Comparison of ENCODE assay signal across 14 mouse cellular contexts in genomic region chr6:67300300-67300699, GRCm38 (mm10).
DNase-seq lines count a peak whose midpoint lies in the region; ATAC-seq and TF ChIP-seq lines count a peak whose summit lies in the region.
"Had no signal": no experiment of that assay in that cellular context is flagged by ENCODE, and none has a peak within 500 bp of the region (broad histone marks: within the 10 kb centered on the region; RNA-seq: fewer than 3 reads in every experiment).

No protein-coding gene starts in this region.

- no peaks in the 10 kb centered on the region for H3K27me3 ChIP-seq in limb, embryonic 15.5 days
- H3K27me3 ChIP-seq in limb, embryonic 10.5 days (ENCODE audit: low read depth, poor library complexity, severe bottlenecking): no peaks in the 10 kb centered on the region
- no peaks in the 10 kb centered on the region for H3K27me3 ChIP-seq in kidney, adult 2 months (replicated peaks; ENCODE audit: control insufficient read depth, insufficient read depth, low read length)
- no peaks in the 10 kb centered on the region for H3K27me3 ChIP-seq in liver, embryonic 12.5 days (replicated peaks)
- H3K27me3 ChIP-seq: CH12.LX had no signal

- peak overlapping the region; percentile 65 for H3K27ac ChIP-seq in limb, embryonic 15.5 days
- H3K27ac ChIP-seq in limb, embryonic 10.5 days: no peak overlapping the region
- no peak overlapping the region; the same call in 1 of the 2 replicates for H3K27ac ChIP-seq in kidney, adult 2 months (ENCODE audit: insufficient read depth, low read depth, low read length)
- no peak overlapping the region for H3K27ac ChIP-seq in liver, embryonic 12.5 days
- H3K27ac ChIP-seq: hindbrain, embryonic 14.5 days had no signal

- no peak for TF ChIP-seq POLR2A in kidney, adult 2 months (IDR thresholded peaks at IDR 0.05; ENCODE audit: low read depth, low read length)

- ATAC-seq in limb, embryonic 15.5 days (ENCODE audit: insufficient number of reproducible peaks, low FRiP score, low TSS enrichment, low read depth): no peak
- peak; percentile 63 for ATAC-seq in liver, embryonic 12.5 days
- ATAC-seq: lung, postnatal 0 days; midbrain, embryonic 16.5 days had no signal

- H3K4me3 ChIP-seq in limb, embryonic 15.5 days: no peak overlapping the region
- H3K4me3 ChIP-seq in limb, embryonic 10.5 days: no peak overlapping the region
- no peak overlapping the region for H3K4me3 ChIP-seq in kidney, adult 2 months (ENCODE audit: insufficient read depth, low read depth, low read length)
- H3K4me3 ChIP-seq in liver, embryonic 12.5 days: no peak overlapping the region

- no peaks in the 10 kb centered on the region for H3K36me3 ChIP-seq in limb, embryonic 15.5 days
- H3K36me3 ChIP-seq in limb, embryonic 10.5 days: no peaks in the 10 kb centered on the region
- H3K36me3 ChIP-seq in kidney, adult 2 months (ENCODE audit: control insufficient read depth, insufficient read depth, low read length): no peaks in the 10 kb centered on the region
- H3K36me3 ChIP-seq in liver, embryonic 12.5 days: no peaks in the 10 kb centered on the region

- WGBS in limb, embryonic 15.5 days: 50% methylated on average over 4 of the region's 4 CpGs
- WGBS in limb, embryonic 10.5 days: 80% methylated on average over 4 of the region's 4 CpGs
- WGBS in kidney, adult 2 months: 30% methylated on average over 4 of the region's 4 CpGs
- 54% methylated on average over 4 of the region's 4 CpGs for WGBS in liver, embryonic 12.5 days (ENCODE audit: insufficient replicate concordance)

- H3K9me3 ChIP-seq in limb, embryonic 15.5 days: no peaks in the 10 kb centered on the region
- no peaks in the 10 kb centered on the region for H3K9me3 ChIP-seq in limb, embryonic 10.5 days (replicated peaks)
- H3K9me3 ChIP-seq in liver, embryonic 12.5 days (replicated peaks): no peaks in the 10 kb centered on the region

- no peak overlapping the region for H3K9ac ChIP-seq in limb, embryonic 15.5 days
- H3K9ac ChIP-seq in liver, embryonic 12.5 days: no peak overlapping the region
- H3K9ac ChIP-seq: hindbrain, embryonic 14.5 days had no signal

- TF ChIP-seq CTCF in kidney, adult 2 months (conservative IDR thresholded peaks at IDR 0.05; ENCODE audit: insufficient read depth, insufficient read length, low read depth, low read length): no peak

- no peak for DNase-seq in limb, embryonic 10.5 days (ENCODE audit: low spot score)
- peak; percentile 81 for DNase-seq in kidney, adult 2 months
- DNase-seq in spleen, adult 18-20 months: no peak
- no peak for DNase-seq in adrenal gland, postnatal 36 days
- DNase-seq in retina, postnatal 1 day: no peak
- DNase-seq: adrenal gland, postnatal 10 days; cerebellum, adult 2 months; thymus, postnatal 25 days had no signal

- no peak overlapping the region for H3K4me2 ChIP-seq in limb, embryonic 15.5 days
- H3K4me2 ChIP-seq in liver, embryonic 12.5 days: no peak overlapping the region
- H3K4me2 ChIP-seq: hindbrain, embryonic 14.5 days had no signal

- peaks cover 11% of the 10 kb centered on the region; the same call in 1 of the 2 replicates for H3K4me1 ChIP-seq in limb, embryonic 15.5 days
- no peaks in the 10 kb centered on the region for H3K4me1 ChIP-seq in limb, embryonic 10.5 days
- peaks cover 5% of the 10 kb centered on the region for H3K4me1 ChIP-seq in kidney, adult 2 months (ENCODE audit: control insufficient read depth, insufficient read depth, low read length)
- no peaks in the 10 kb centered on the region; the same call in 1 of the 2 replicates for H3K4me1 ChIP-seq in liver, embryonic 12.5 days
